ENCODE assay signal across 8 mouse cellular contexts in genomic region chr6:39117584-39118455, GRCm38 (mm10). TPM values are rescaled to one million over a fixed set of nuclear protein-coding genes. Genes with fewer than 3 reads are reported as not detected.
DNase-seq lines count a peak whose midpoint lies in the region; ATAC-seq lines count a peak whose summit lies in the region.

Parp12 (minus strand) TSS chr6:39118349.

- ATAC-seq in hindbrain, embryonic 13.5 days (ENCODE audit: low FRiP score), result peak; percentile 79

- H3K4me2 ChIP-seq in hindbrain, embryonic 13.5 days, result peak within 1 kb of the TSS; percentile 62

- H3K4me1 ChIP-seq in hindbrain, embryonic 13.5 days (replicated peaks), result peaks cover 10% of the 10 kb centered on the region

- no peaks in the 10 kb centered on the region for H3K9me3 ChIP-seq in hindbrain, embryonic 13.5 days

- H3K9ac ChIP-seq in hindbrain, embryonic 13.5 days, result peak within 1 kb of the TSS; percentile 65

- 3% methylated on average over 92 of the region's 101 CpGs for WGBS in hindbrain, embryonic 13.5 days

- DNase-seq in T-cell, adult 2 months (ENCODE audit: low spot score), result peak; percentile 55
- peak; percentile 60 to 64 for DNase-seq in cerebellum, postnatal 25 days
- DNase-seq in frontal cortex, postnatal 36 days (ENCODE audit: low spot score in 2 of 2), result peak; percentile 28 to 39
- DNase-seq in left cerebral cortex, adult 11 months (ENCODE audit: low spot score), result peak; percentile 10
- peak; percentile 88 to 92 for DNase-seq in lung, postnatal 4 days
- peak; percentile 89 for DNase-seq in retina, postnatal 1 day
- DNase-seq in thymus, postnatal 4 days, result peak; percentile 78

- peaks cover 60% of the 10 kb centered on the region for H3K27me3 ChIP-seq in hindbrain, embryonic 13.5 days

- no peak within 1 kb of the TSS for H3K27ac ChIP-seq in hindbrain, embryonic 13.5 days

- no peaks in the 10 kb centered on the region for H3K36me3 ChIP-seq in hindbrain, embryonic 13.5 days

- H3K4me3 ChIP-seq in hindbrain, embryonic 13.5 days, result peak within 1 kb of the TSS; percentile 61

RNA-seq across cellular contexts. Expression of gene Parp12, which starts in this region (rescaled TPM):
- 2.2 and 2.7 TPM in 2 replicates for polyA plus RNA-seq in hindbrain, embryonic 13.5 days (2015; fragmentation: Nextera tagmentation; extraction: Ambion mirVana)

Comparison
In these comparisons a context has a peak if more than half of its experiments do, and no peak if none do; other contexts are left out.
1. DNase-seq: peak in every context shown above with its lines; median percentile 90 in lung, postnatal 4 days; 89 in retina, postnatal 1 day; 78 in thymus, postnatal 4 days; 62 in cerebellum, postnatal 25 days; 55 in T-cell, adult 2 months; 34 in frontal cortex, postnatal 36 days; 10 in left cerebral cortex, adult 11 months.